Mouse (Mus musculus): Measurements from ENCODE around the gene Cav3.

DNA sequence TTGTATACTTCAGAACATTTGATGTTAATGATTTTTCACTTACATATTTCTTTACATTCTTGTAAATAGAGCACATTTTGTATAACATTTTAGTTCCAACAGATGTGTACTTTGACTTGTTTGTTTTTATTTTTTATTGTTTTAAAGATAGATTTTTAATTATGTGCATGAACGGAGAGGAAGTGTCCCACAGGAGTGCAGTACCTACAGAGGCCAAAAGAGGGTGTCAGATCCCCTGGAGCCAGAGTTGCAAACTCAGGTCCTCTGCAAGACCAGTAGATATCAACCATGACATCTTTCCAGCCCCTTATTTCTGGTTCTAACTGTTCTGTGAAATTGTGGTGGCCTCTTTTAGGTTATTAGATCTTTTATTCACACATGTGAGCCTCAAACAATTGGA lies 38.4 kb upstream of the Cav3 start:
- TF ChIP-seq CTCF (IDR thresholded peaks at IDR 0.05; ENCODE audit: control insufficient read depth, insufficient read depth, insufficient read length) (no peak), USF1 (IDR thresholded peaks at IDR 0.05; ENCODE audit: low read depth) (no peak)

Data from C2C12 (cell line).